ENCODE assay signal across 10 mouse cellular contexts in genomic region chr16:23518567-23519369, GRCm38 (mm10). TPM values are rescaled to one million over a fixed set of nuclear protein-coding genes. Genes with fewer than 3 reads are reported as not detected.
DNase-seq lines count a peak whose midpoint lies in the region; ATAC-seq lines count a peak whose summit lies in the region.
"Had no signal": no experiment of that assay in that cellular context is flagged by ENCODE, and none has a peak within 500 bp of the region (broad histone marks: within the 10 kb centered on the region; RNA-seq: fewer than 3 reads in every experiment).

No protein-coding gene starts in this region.

- H3K4me1 ChIP-seq in heart, embryonic 15.5 days (replicated peaks): peaks cover 74% of the 10 kb centered on the region
- peaks cover 7% of the 10 kb centered on the region for H3K4me1 ChIP-seq in liver, embryonic 11.5 days (replicated peaks; ENCODE audit: control insufficient read depth, insufficient read depth, low read length)

- peak overlapping the region; percentile 55; the same call in 1 of the 2 replicates for H3K4me3 ChIP-seq in heart, embryonic 15.5 days
- H3K4me3 ChIP-seq in liver, embryonic 11.5 days (ENCODE audit: low read depth, low read length): 0 out of 2 replicates have a peak overlapping the region, but pooled peaks have one; percentile 15
- H3K4me3 ChIP-seq: stomach, embryonic 15.5 days had no signal

- no peak for DNase-seq in heart, postnatal 25 days (ENCODE audit: low spot score)
- DNase-seq in 3T3-L1 (ENCODE audit: low read depth, low spot score): peak; percentile 86
- DNase-seq in adrenal gland, postnatal 14 days: peak; percentile 72
- DNase-seq in liver, embryonic 11.5 days (ENCODE audit: low spot score): no peak
- no peak for DNase-seq in urinary bladder, postnatal 25 days (ENCODE audit: low spot score)
- no peak for DNase-seq in layer of hippocampus, adult 9-10 months (ENCODE audit: low spot score)

- no peak overlapping the region for H3K9ac ChIP-seq in heart, embryonic 15.5 days
- no peak overlapping the region for H3K9ac ChIP-seq in liver, embryonic 11.5 days (ENCODE audit: low read depth, low read length)
- H3K9ac ChIP-seq: stomach, embryonic 15.5 days had no signal

- H3K4me2 ChIP-seq in heart, embryonic 15.5 days: peak overlapping the region; percentile 67
- peak overlapping the region; percentile 57 for H3K4me2 ChIP-seq in liver, embryonic 11.5 days
- H3K4me2 ChIP-seq: stomach, embryonic 15.5 days had no signal

- 60% methylated on average over 10 of the region's 10 CpGs for WGBS in heart, embryonic 15.5 days
- WGBS in liver, embryonic 11.5 days: 68% methylated on average over 10 of the region's 10 CpGs

- no peak for ATAC-seq in heart, embryonic 15.5 days (replicated peaks; ENCODE audit: insufficient number of reproducible peaks, insufficient read depth, low FRiP score, low read depth)
- ATAC-seq in liver, embryonic 11.5 days (replicated peaks; ENCODE audit: low FRiP score): no peak
- ATAC-seq in megakaryocyte, adult 5-6 weeks (ENCODE audit: poor library complexity, severe bottlenecking): no peak

- intact Hi-C loops in heart, postnatal 25 days (cut with DNase I): no loop called here

- no peaks in the 10 kb centered on the region for H3K27me3 ChIP-seq in heart, embryonic 15.5 days
- H3K27me3 ChIP-seq in liver, embryonic 11.5 days (replicated peaks; ENCODE audit: control insufficient read depth, insufficient read depth, low read length): 0 out of 2 replicates have a peak, but pooled peaks cover 2% of the 10 kb centered on the region
- H3K27me3 ChIP-seq: stomach, embryonic 15.5 days had no signal

- no peaks in the 10 kb centered on the region for H3K36me3 ChIP-seq in heart, embryonic 15.5 days
- H3K36me3 ChIP-seq in liver, embryonic 11.5 days (ENCODE audit: control insufficient read depth, insufficient read depth, low read length): peaks cover under 1% of the 10 kb centered on the region; the same call in 1 of the 2 replicates
- H3K36me3 ChIP-seq: stomach, embryonic 15.5 days had no signal

- H3K9me3 ChIP-seq in heart, embryonic 15.5 days (replicated peaks): no peaks in the 10 kb centered on the region
- no peaks in the 10 kb centered on the region for H3K9me3 ChIP-seq in liver, embryonic 11.5 days (ENCODE audit: control insufficient read depth, low read length)
- H3K9me3 ChIP-seq: stomach, embryonic 15.5 days had no signal

- peak overlapping the region; percentile 89; the same call in 1 of the 2 replicates for H3K27ac ChIP-seq in heart, embryonic 15.5 days
- H3K27ac ChIP-seq in liver, embryonic 11.5 days (ENCODE audit: low read depth, low read length): no peak overlapping the region
- H3K27ac ChIP-seq: stomach, embryonic 15.5 days had no signal

RNA-seq across cellular contexts. Expression of gene Rtp4, which starts 1.3 kb away (rescaled TPM):
- 8.4 and 10.6 TPM in 2 replicates for polyA plus RNA-seq in heart, embryonic 15.5 days (2015; fragmentation: Nextera tagmentation; extraction: Ambion mirVana)
- total RNA-seq in heart, postnatal 25 days (2021): 1 to 10 TPM; 4.9 to 6.2 TPM
- 6.3 and 9.2 TPM in 2 replicates for total RNA-seq in adrenal gland, postnatal 14 days (2021)
- 4.2 and 4.6 TPM in 2 replicates for polyA plus RNA-seq in liver, embryonic 11.5 days (2014; fragmentation: Nextera tagmentation; extraction: Ambion mirVana)
- total RNA-seq in megakaryocyte, adult 5-6 weeks (2015): 31.7 and 42.7 TPM in 2 replicates
- 25.1 and 25.3 TPM in 2 replicates for total RNA-seq in megakaryocyte, adult 5-6 weeks (2017)
- total RNA-seq: MEL had no signal

RNA-seq across cellular contexts. Expression of gene Masp1, which starts 1.8 kb away (rescaled TPM):
- 13.1 and 14.0 TPM in 2 replicates for polyA plus RNA-seq in heart, embryonic 15.5 days (2015; fragmentation: Nextera tagmentation; extraction: Ambion mirVana)
- 10 to 100 TPM; 17.5 to 22.0 TPM for total RNA-seq in heart, postnatal 25 days (2021)
- 69.6 and 71.5 TPM in 2 replicates for total RNA-seq in adrenal gland, postnatal 14 days (2021)
- 21.6 and 23.1 TPM in 2 replicates for polyA plus RNA-seq in liver, embryonic 11.5 days (2014; fragmentation: Nextera tagmentation; extraction: Ambion mirVana)
- total RNA-seq in megakaryocyte, adult 5-6 weeks (2015): not detected in 2 replicates
- not detected in 2 replicates for total RNA-seq in megakaryocyte, adult 5-6 weeks (2017)
- total RNA-seq: MEL had no signal

Comparison
In these comparisons a context has a peak if more than half of its experiments do, and no peak if none do; other contexts are left out.
1. DNase-seq: peak in 3T3-L1 (single experiment) and adrenal gland, postnatal 14 days (single experiment); none in heart, postnatal 25 days (single experiment), liver, embryonic 11.5 days (single experiment), urinary bladder, postnatal 25 days (single experiment) and layer of hippocampus, adult 9-10 months (single experiment).
2. RNA of gene Masp1, which starts 1.8 kb away (total RNA-seq): 69.6 to 71.5 TPM in adrenal gland, postnatal 14 days and 17.5 to 22.0 TPM in heart, postnatal 25 days; not detected in megakaryocyte, adult 5-6 weeks; every median in the first group is over 10 times any median in the second.